Mouse (Mus musculus): ENCODE measurements at regions not wholly inside any gene's neighbourhood (a gene's known extent, or its start where the extent isn't known, plus 50 kb on each side); places are given as distances from the start of the nearest gene placed in this dataset.

GRCm38 (mm10) chr2:117678650-117679049, 335.8 kb upstream of the Rasgrp1 start:
- TF ChIP-seq MAFK (IDR thresholded peaks at IDR 0.05; ENCODE audit: insufficient read depth, low read depth, low read length) (no peak), HCFC1 (IDR thresholded peaks at IDR 0.05; ENCODE audit: borderline replicate concordance, insufficient read depth, low read length) (no peak)
